Mouse (Mus musculus) thymus, postnatal 36 days (tissue): ENCODE data around the gene Eef1a2.

ENCODE experiments used
- DNase-seq, 2 experiments: peaks; one replicate each; pipeline ENCODE4 v3.0.0; 2022; ENCODE audit warnings: mixed read lengths in 2 of 2

Gene Eef1a2

DNA sequence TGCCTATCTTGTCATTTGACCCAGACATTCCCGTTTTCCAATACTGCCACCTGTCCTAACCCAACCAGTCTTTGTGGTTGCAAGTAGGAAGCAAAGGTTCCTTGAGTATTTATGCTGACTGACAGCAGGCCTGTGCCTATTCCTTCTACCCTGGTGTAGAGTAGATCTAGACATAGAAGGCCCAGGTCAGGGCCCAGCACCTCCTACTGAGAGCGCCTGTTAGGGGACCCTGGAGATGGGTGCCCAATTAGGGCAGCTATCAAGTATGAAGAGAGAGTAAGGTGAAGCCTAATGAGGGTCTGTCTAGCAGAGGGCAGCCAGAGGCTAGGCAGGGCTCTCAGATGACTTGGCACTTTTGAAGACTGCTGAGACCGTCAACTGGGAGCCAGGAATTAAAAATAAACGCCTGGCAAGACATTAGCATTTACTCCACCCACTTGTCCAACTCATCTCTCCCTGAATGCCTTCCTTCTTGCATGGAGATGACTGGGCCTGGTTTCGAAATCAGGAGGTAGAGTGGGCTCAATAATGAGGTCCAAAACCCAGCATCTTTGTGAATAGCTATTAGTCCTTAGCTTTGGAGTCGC lies 995 bp upstream of the Eef1a2 start:
- DNase-seq: no peak

- no peak for DNase-seq
Observed at GRCm38 (mm10) chr2:181157180-181157579, 366 bp upstream of the Eef1a2 start.

DNA sequence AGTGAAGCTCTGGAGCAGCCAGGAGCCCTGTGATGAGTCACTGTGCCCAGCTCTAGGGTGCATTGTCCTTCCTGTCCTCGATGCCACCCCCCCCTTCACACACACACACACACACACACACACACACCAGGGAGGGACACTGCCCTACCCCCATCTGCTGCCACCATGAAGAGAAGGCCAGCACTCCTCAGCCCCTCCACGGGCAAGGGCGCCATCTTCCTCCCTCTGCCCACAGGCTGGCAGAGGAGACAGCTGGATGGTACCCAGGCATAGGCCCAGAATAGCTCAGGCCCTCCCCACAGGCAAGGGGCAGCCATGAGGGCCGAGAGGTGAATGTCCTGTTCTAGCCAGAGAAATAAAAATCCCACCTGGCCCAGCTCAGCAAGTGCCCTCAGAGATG lies 1.0 kb downstream of the Eef1a2 start:
- DNase-seq: no peak

- no peak for DNase-seq
Observed at GRCm38 (mm10) chr2:181154831-181155415, 1.9 kb downstream of the Eef1a2 start.

DNA sequence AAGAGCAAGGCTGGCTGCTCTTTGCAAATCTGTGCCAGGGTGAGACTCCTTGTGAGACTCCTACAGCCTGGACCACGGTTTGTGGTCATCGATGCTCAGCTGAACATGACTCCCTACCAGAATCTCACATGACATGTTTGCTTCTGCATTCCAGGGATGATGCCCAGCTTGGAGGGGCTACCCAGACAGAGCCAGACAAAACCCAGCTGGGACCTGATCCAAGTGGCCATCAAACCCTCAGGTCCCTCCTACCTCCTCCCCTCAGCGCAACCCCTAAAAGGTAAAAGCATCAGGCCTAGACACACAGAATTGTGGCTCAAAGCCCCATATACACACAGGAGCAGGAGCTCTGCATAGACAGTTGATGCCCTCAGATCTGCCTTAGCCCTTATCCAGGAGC lies 2.5 kb downstream of the Eef1a2 start:
- no peak for DNase-seq

GRCm38 (mm10) chr2:181153837-181154236 lies 3.0 kb downstream of the Eef1a2 start:
- peak in 1 of 2 experiments; percentile 12 for DNase-seq

DNA sequence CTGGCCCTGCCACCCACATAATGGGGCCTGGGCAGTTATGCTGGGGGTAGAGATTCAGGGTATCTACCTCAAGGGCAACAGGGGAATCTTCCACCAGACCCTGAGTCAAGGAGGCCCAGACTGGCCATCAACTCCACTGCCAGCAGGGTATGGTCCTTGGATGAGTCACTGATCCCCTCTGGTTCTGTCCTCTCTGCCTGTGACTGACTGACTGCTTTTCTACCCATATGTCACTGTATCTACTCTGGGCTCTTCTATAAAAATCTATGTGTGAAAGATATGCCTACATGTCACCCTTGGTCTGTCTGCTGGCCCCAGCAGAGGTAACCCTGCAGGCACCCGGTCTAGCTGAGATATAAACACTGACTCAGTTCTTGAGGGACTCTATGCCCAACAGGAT lies 3.7 kb downstream of the Eef1a2 start:
- DNase-seq: no peak

- no peak for DNase-seq
Observed at GRCm38 (mm10) chr2:181152701-181153100, 4.1 kb downstream of the Eef1a2 start.

GRCm38 (mm10) chr2:181150281-181150680 lies 6.5 kb downstream of the Eef1a2 start:
- DNase-seq: no peak

- DNase-seq: no peak
Observed at GRCm38 (mm10) chr2:181148318-181148955, 8.4 kb downstream of the Eef1a2 start.

DNA sequence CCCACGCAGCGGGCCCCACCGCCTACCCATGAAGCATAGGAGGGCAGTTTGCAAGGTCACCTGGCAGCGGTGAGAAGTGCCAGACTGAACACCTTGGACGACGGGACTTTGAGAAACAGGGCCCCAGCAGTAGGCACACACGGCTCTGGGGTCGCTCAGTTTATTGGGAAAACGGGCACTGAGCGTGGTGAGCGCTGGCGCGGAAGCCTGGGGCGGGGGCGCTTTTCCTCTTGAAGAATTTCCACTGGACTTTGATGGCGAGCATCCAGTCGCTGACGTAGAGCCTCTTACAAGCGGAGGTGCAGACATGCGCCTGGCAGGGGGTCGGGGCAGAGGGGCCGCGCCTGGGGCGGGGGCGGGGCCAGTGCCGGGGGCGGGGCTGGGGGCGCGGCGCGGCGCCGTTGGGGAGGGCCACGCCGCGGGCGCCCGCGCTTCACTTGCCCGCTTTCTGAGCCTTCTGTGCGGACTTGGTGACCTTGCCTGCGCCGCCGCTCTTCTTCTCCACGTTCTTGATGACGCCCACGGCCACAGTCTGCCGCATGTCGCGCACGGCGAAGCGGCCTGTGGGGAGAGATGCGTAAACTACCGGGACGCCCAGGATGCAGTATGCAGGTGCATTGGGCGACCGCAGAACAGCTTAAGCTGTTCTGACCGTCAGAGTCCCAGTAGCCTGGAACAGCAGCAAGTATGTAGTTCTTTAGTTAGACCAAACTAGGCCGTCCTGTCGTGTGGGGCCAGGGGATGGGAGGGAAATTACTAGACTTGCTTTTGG lies 9.1 kb downstream of the Eef1a2 start:
- peak; percentile 23 to 31 for DNase-seq

DNA sequence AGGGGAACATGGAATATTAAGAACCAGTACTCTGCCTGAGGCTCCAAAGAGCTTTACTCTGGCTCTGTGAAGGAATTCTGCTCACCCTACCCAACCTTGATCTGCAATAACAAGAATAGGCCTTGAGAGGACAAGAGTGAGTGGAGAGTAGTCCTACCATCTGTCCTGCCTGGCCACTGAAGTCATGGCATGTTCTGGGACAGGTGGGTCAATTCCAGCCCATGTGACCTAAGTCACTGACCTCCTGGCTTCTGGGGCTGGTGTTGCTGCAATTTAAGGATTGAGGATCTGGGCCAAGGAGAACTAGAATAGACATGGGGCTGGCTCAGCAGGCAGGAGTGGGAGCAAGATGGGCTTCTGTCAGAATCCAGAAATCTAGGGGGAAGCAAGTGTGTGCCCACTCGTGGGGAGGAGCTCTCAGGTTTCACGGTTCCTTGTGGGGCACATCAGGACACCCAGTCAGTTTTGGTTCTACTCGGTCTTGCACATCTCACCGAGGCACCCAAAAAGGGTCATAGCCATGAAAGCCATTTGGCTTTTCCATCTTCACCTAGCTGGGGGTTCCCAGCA lies 9.8 kb downstream of the Eef1a2 start:
- no peak for DNase-seq

GRCm38 (mm10) chr2:181144675-181145074 lies 12.1 kb downstream of the Eef1a2 start:
- DNase-seq: no peak

DNA sequence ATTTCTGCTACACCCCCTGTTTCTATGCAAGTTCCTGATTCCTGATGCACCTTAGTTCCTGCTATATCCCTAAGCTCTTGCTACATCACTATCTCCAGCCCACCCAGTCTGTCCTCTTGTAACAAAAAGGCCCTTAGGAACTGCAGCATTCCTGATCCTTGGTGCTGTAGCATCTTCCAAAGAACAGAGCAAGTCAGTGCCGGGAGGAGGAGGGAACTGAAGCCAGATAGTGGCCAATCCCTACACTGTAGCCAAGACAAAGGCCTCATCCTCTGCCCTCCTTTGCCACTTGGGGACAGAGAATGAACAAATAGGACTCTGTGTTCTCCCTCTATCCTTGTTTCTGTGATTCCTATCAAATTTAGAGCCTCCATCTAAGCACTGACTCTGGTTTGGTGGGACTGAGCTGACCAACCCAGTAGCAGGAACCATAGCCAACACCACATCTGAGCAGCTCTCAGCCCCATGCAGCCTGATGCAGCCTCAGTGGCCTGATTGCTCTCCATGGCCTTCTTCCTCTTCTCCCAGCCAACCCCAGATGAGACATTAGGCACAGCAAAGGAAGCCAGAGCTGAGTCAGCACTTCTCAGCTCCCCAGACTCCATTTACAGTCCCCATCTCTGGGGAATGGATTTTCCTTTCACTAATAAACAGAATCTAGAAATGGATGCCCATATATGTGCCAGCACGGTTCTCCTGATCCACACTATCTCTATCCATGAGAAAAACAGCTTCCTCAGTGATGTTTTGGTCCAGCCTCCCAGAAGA lies 13.1 kb downstream of the Eef1a2 start:
- no peak for DNase-seq

- DNase-seq: no peak
Observed at GRCm38 (mm10) chr2:181142703-181143135, 14.1 kb downstream of the Eef1a2 start.

- no peak for DNase-seq
Observed at GRCm38 (mm10) chr2:181139641-181140193, 17.1 kb downstream of the Eef1a2 start.

DNA sequence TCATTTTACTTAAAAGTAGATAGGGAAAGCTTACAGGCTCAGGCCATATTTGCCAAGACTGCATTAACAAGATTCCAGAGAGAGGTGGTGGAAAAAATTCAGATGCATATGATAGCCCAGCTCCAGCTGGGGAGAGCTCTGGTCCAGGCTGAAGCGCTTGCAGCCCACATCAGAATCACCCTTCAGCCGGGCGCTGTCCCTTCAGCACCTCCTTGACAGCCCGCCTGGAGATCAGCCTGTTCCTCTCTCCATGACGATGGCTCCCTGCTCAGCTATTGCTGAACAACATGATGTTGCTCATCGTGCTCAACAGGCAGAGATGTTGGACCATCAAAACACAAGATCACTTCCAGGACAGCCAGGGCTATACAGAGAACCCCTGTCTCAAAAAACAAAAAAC lies 19.9 kb downstream of the Eef1a2 start:
- DNase-seq: no peak

DNA sequence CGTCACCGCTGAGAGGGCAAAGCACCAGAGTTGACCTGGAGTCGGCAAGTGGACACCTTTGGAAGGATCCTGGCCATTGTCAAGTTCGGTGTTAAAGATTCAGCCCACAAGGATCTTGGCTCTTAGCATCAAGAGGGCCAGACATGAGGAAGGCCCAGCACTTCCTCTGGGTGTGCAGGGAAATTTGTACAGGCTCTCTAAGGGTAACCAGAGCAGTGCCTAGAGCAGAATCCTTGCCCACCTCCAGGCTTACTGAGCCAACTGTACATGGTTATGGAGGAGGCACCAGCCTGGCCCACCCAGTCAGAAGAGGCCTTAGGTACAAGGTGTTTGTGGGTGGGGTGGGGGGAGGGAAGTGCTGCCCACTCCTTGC lies 21.4 kb downstream of the Eef1a2 start:
- DNase-seq: no peak

DNA sequence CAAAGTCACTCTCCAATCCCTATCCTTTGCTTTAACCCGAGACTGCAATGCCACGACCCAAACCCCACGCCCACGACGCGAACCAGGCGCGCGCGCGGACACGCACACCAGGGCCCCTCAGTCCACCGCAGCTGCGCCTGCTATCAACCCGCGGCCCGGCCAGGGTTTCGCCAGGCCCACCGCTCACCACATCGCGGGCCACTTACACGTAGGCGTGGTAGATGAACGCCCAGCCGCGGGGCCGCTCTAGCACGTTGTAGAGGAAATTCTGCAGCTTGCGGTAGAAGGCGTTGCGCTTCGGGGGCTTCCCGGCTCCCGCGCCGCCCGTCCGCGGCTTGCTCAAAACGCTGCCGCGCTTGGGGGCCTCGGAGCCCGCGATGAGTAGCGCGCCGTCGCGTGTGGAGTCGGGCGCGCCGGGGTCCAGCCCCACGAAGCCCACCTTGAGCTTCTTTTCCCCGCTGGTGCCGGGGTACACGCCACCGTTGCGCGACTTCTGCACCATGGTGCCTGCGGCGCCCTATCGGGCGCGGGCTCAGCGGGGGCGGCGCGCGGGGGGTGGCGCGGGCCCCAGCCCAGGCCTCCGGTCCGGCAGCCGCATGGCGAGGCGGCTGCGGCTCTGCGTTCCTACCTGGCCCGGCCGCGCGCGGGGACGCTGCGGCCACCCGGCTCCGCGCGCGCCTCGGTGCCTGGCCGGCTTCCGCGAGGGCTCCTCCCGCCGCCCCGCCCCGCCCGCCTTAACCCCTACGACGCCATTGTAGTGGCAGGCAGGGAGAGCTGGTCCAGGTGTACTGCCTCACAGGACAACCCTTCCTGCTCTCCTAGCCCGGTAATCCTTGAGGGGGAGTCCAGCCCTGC lies 22.0 kb downstream of the Eef1a2 start, which contains the start of gene Kcnq2:
Gene Kcnq2, minus strand, starts transcription at position 710 of the 855 bp plus-strand sequence.
- DNase-seq: no peak

DNA sequence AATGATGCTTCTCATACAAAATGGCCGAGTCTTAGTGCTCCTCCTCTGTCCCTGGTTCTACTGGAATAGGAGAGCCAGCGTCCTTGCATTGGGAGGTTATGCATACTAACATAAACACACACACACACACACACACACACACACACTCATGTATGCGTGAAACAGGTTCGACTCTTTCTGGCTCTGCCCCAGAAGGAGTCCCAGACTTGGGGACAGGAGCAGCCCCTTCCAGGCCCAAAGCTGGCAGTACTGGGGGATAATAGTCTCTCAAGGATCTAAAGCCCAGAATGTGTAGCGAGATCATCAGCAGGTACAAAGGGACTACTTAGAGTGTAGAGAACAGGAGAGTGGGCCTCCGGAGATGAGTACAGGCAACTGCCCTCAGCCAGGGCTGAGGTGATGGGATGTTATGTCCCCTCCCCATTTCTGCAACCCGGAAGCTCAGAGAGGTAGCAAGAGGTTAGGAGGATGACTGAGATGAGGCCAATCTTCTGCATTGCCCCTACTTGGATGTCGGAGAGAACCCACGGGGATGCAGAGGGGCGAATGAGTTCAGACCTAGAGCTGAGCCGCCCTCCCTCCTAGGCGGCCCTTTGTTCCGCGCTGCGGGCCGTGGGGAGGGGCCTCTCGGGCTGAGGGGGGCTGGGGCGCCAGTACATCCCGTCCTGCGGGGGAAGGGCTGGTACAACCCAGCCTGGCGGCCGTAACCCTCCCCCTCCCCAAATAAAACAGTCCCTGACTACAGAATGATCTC lies 22.8 kb downstream of the Eef1a2 start:
- DNase-seq: no peak
